Mouse (Mus musculus): ENCODE data around the gene Cldn15.

DNA sequence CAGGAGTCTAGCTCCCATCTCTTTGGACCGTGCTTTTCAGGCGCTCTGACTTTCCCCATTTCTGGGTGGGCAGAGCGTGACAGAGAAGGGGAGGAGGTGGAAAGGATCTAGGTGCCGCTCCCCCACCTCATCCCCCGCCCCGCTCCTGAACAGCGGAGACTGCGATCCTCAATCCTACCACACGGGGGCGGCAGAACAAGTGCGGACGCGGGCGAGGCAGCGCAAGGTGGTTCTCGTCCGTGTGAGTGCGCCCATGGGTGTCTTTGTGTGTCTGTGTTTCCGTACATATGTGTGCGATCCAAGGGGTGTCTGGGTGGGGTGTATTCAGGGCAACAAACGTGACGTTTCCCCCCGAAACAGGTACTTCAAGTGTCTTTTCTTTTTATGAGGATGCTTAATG lies 58.7 kb downstream of the Cldn15 start:
- TF ChIP-seq CTCF (IDR thresholded peaks at IDR 0.05; ENCODE audit: extremely low read depth, insufficient read depth, insufficient read length, insufficient replicate concordance) (peak; percentile 98), POLR2A (IDR thresholded peaks at IDR 0.05; ENCODE audit: low read depth, low read length) (no peak)

Measured in spleen, adult 2 months (tissue).